ENCODE assay signal across 8 mouse cellular contexts in genomic region chr10:22149691-22150465, GRCm38 (mm10). TPM values are rescaled to one million over a fixed set of nuclear protein-coding genes. Genes with fewer than 3 reads are reported as not detected.
A peak's percentile ranks its signal among the peaks of the same experiment; 100 is the strongest.
DNase-seq lines count a peak whose midpoint lies in the region; ATAC-seq and TF ChIP-seq lines count a peak whose summit lies in the region.

No protein-coding gene starts in this region.

- H3K9ac ChIP-seq in intestine, embryonic 16.5 days (ENCODE audit: low read depth, low read length), result peak overlapping the region; percentile 86
- peak overlapping the region; percentile 75 for H3K9ac ChIP-seq in midbrain, embryonic 12.5 days (replicated peaks)

- H3K4me3 ChIP-seq in E14TG2a.4 (replicated peaks; ENCODE audit: low read length), result peak overlapping the region; percentile 82
- H3K4me3 ChIP-seq in embryonic fibroblast, embryonic 13.5 days (ENCODE audit: insufficient read depth, low read length), result peak overlapping the region; percentile 80
- peak overlapping the region; percentile 68 for H3K4me3 ChIP-seq in intestine, embryonic 16.5 days (ENCODE audit: low read length)
- peak overlapping the region; percentile 68 for H3K4me3 ChIP-seq in midbrain, embryonic 12.5 days

- under 1% methylated on average over 50 of the region's 50 CpGs for WGBS in intestine, embryonic 16.5 days
- WGBS in midbrain, embryonic 12.5 days, result under 1% methylated on average over 49 of the region's 50 CpGs

- peak overlapping the region; percentile 98 for H3K4me2 ChIP-seq in intestine, embryonic 16.5 days (ENCODE audit: low read depth, low read length)
- peak overlapping the region; percentile 88 for H3K4me2 ChIP-seq in midbrain, embryonic 12.5 days (replicated peaks)

- peaks cover 13% of the 10 kb centered on the region for H3K27me3 ChIP-seq in E14TG2a.4 (ENCODE audit: insufficient read depth, low read length)
- peaks cover 17% of the 10 kb centered on the region for H3K27me3 ChIP-seq in intestine, embryonic 16.5 days (replicated peaks; ENCODE audit: control insufficient read depth, insufficient read depth, low read length)
- H3K27me3 ChIP-seq in midbrain, embryonic 12.5 days, result peaks cover 44% of the 10 kb centered on the region

- TF ChIP-seq POLR2A in embryonic fibroblast, embryonic 13.5 days (IDR thresholded peaks at IDR 0.05; ENCODE audit: low read depth, low read length), result no peak

- H3K27ac ChIP-seq in embryonic fibroblast, embryonic 13.5 days (ENCODE audit: insufficient read depth, low read length), result no peak overlapping the region
- no peak overlapping the region for H3K27ac ChIP-seq in intestine, embryonic 16.5 days (ENCODE audit: low read length)
- H3K27ac ChIP-seq in midbrain, embryonic 12.5 days (replicated peaks), result no peak overlapping the region

- peaks cover 10% of the 10 kb centered on the region for H3K9me3 ChIP-seq in E14TG2a.4 (ENCODE audit: low read length)
- H3K9me3 ChIP-seq in intestine, embryonic 16.5 days (ENCODE audit: control insufficient read depth, low read length), result no peaks in the 10 kb centered on the region
- no peaks in the 10 kb centered on the region for H3K9me3 ChIP-seq in midbrain, embryonic 12.5 days

- no peaks in the 10 kb centered on the region for H3K36me3 ChIP-seq in E14TG2a.4 (ENCODE audit: insufficient read depth, low read length)
- H3K36me3 ChIP-seq in intestine, embryonic 16.5 days (ENCODE audit: control insufficient read depth, insufficient read depth, low read length), result no peaks in the 10 kb centered on the region
- H3K36me3 ChIP-seq in midbrain, embryonic 12.5 days, result no peaks in the 10 kb centered on the region

- peak; percentile 23 for DNase-seq in gastrocnemius, postnatal 10 days
- no peak for DNase-seq in gastrocnemius, postnatal 14 days
- no peak for DNase-seq in right cerebral cortex, adult 2 months (ENCODE audit: low spot score in 2 of 2)
- no peak for DNase-seq in frontal cortex, adult 2 months (ENCODE audit: extremely low spot score in 1 of 2, low spot score in 1 of 2)

- intact Hi-C loops in gastrocnemius, postnatal 14 days (cut with DNase I; ENCODE audit: low total_unique reads), result no loop called here

- H3K4me1 ChIP-seq in E14TG2a.4 (replicated peaks; ENCODE audit: low read depth, low read length), result peaks cover 14% of the 10 kb centered on the region
- H3K4me1 ChIP-seq in embryonic fibroblast, embryonic 13.5 days (ENCODE audit: control insufficient read depth, insufficient read depth, low read length), result no peaks in the 10 kb centered on the region
- H3K4me1 ChIP-seq in intestine, embryonic 16.5 days (ENCODE audit: control insufficient read depth, insufficient read depth, low read length), result peaks cover 12% of the 10 kb centered on the region
- H3K4me1 ChIP-seq in midbrain, embryonic 12.5 days, result peaks cover 21% of the 10 kb centered on the region

- no peak for ATAC-seq in intestine, embryonic 16.5 days
- ATAC-seq in midbrain, embryonic 12.5 days (ENCODE audit: low FRiP score, low read depth), result peak; percentile 31

- TF ChIP-seq CTCF in E14TG2a.4 (conservative IDR thresholded peaks at IDR 0.05; ENCODE audit: low read length), result no peak
- no peak for TF ChIP-seq CTCF in embryonic fibroblast, embryonic 13.5 days (IDR thresholded peaks at IDR 0.05; ENCODE audit: borderline replicate concordance, insufficient read depth, low read length)

RNA-seq across cellular contexts. Expression of gene E030030I06Rik, which starts 0.8 kb away (rescaled TPM):
- total RNA-seq in gastrocnemius, postnatal 10 days (2021), result 1 to 10 TPM in 1 of 2 experiments, under 1 TPM in 1; 0.52 to 2.8 TPM
- 1 to 10 TPM; 1.8 to 2.3 TPM for total RNA-seq in gastrocnemius, postnatal 14 days (2021)
- 1.7 and 2.2 TPM in 2 replicates for polyA plus RNA-seq in embryonic fibroblast, embryonic 13.5 days (2011; ENCODE audit: insufficient read length, low read depth, missing spikeins)
- 28.0 and 30.0 TPM in 2 replicates for polyA plus RNA-seq in intestine, embryonic 16.5 days (2015; fragmentation: Nextera tagmentation; extraction: Ambion mirVana)
- polyA plus RNA-seq in midbrain, embryonic 12.5 days (2016; fragmentation: Nextera tagmentation; extraction: Ambion mirVana), result 18.2 and 24.7 TPM in 2 replicates
- 0.36 and 0.67 TPM in 2 replicates for polyA plus RNA-seq in frontal cortex, adult 2 months (2012; rRNA removed)

RNA-seq across cellular contexts. Expression of gene Raet1e, which starts 8.5 kb away (rescaled TPM):
- under 1 TPM; 0.16 to 0.50 TPM for total RNA-seq in gastrocnemius, postnatal 10 days (2021)
- under 1 TPM; 0.29 to 0.47 TPM for total RNA-seq in gastrocnemius, postnatal 14 days (2021)
- 39.7 and 56.9 TPM in 2 replicates for polyA plus RNA-seq in embryonic fibroblast, embryonic 13.5 days (2011; ENCODE audit: insufficient read length, low read depth, missing spikeins)
- 3.9 and 4.1 TPM in 2 replicates for polyA plus RNA-seq in intestine, embryonic 16.5 days (2015; fragmentation: Nextera tagmentation; extraction: Ambion mirVana)
- 8.5 and 10.3 TPM in 2 replicates for polyA plus RNA-seq in midbrain, embryonic 12.5 days (2016; fragmentation: Nextera tagmentation; extraction: Ambion mirVana)
- not detected in 2 replicates for polyA plus RNA-seq in frontal cortex, adult 2 months (2012; rRNA removed)

RNA-seq across cellular contexts. Expression of gene H60b, which starts 8.5 kb away (rescaled TPM):
- total RNA-seq in gastrocnemius, postnatal 10 days (2021), result under 1 TPM; 0.21 to 0.43 TPM
- not detected for total RNA-seq in gastrocnemius, postnatal 14 days (2021)
- polyA plus RNA-seq in embryonic fibroblast, embryonic 13.5 days (2011; ENCODE audit: insufficient read length, low read depth, missing spikeins), result 0.77 and 4.3 TPM in 2 replicates
- polyA plus RNA-seq in intestine, embryonic 16.5 days (2015; fragmentation: Nextera tagmentation; extraction: Ambion mirVana), result 0.29 and 0.31 TPM in 2 replicates
- 1.7 and 1.9 TPM in 2 replicates for polyA plus RNA-seq in midbrain, embryonic 12.5 days (2016; fragmentation: Nextera tagmentation; extraction: Ambion mirVana)
- polyA plus RNA-seq in frontal cortex, adult 2 months (2012; rRNA removed), result 0.22 and 0.50 TPM in 2 replicates
